ENCODE assay signal across 8 mouse cellular contexts in genomic region chr16:31235457-31236310, GRCm38 (mm10). TPM values are rescaled to one million over a fixed set of nuclear protein-coding genes. Genes with fewer than 3 reads are reported as not detected.
DNase-seq lines count a peak whose midpoint lies in the region; ATAC-seq and TF ChIP-seq lines count a peak whose summit lies in the region.

No protein-coding gene starts in this region.

- no peaks in the 10 kb centered on the region for H3K9me3 ChIP-seq in embryonic facial prominence, embryonic 10.5 days
- H3K9me3 ChIP-seq in limb, embryonic 10.5 days (replicated peaks), result no peaks in the 10 kb centered on the region

- peak overlapping the region; percentile 16; the same call in 1 of the 2 replicates for H3K9ac ChIP-seq in heart, adult 2 months (ENCODE audit: low read depth, low read length)

- no peaks in the 10 kb centered on the region for H3K27me3 ChIP-seq in heart, adult 2 months (ENCODE audit: control insufficient read depth, insufficient read depth, low read length)
- H3K27me3 ChIP-seq in embryonic facial prominence, embryonic 10.5 days (replicated peaks; ENCODE audit: low read depth, poor library complexity, severe bottlenecking), result peaks cover 18% of the 10 kb centered on the region
- H3K27me3 ChIP-seq in limb, embryonic 10.5 days (ENCODE audit: low read depth, poor library complexity, severe bottlenecking), result peaks cover 18% of the 10 kb centered on the region; the same call in 1 of the 2 replicates

- no peak for TF ChIP-seq CTCF in heart, adult 2 months (IDR thresholded peaks at IDR 0.05)

- no peak for TF ChIP-seq EP300 in heart, adult 2 months (IDR thresholded peaks at IDR 0.05; ENCODE audit: insufficient read depth, low read depth, low read length)

- peaks cover 14% of the 10 kb centered on the region for H3K4me1 ChIP-seq in heart, adult 2 months (ENCODE audit: control insufficient read depth, insufficient read depth, low read length)
- H3K4me1 ChIP-seq in embryonic facial prominence, embryonic 10.5 days, result peaks cover 40% of the 10 kb centered on the region
- H3K4me1 ChIP-seq in limb, embryonic 10.5 days, result peaks cover 49% of the 10 kb centered on the region

- intact Hi-C loops in heart, adult 2 months (cut with DNase I), result no loop called here
- intact Hi-C loops in heart, postnatal 10 days (cut with DNase I), result no loop called here

- no peak overlapping the region for H3K27ac ChIP-seq in heart, adult 2 months
- H3K27ac ChIP-seq in embryonic facial prominence, embryonic 10.5 days (replicated peaks), result peak overlapping the region; percentile 57
- H3K27ac ChIP-seq in limb, embryonic 10.5 days, result no peak overlapping the region

- WGBS in heart, adult 2 months, result 21% methylated on average over 18 of the region's 18 CpGs
- 23% methylated on average over 18 of the region's 18 CpGs for WGBS in embryonic facial prominence, embryonic 10.5 days
- 15% methylated on average over 18 of the region's 18 CpGs for WGBS in limb, embryonic 10.5 days

- DNase-seq in heart, adult 2 months, result peak in 1 of 2 experiments; percentile 28
- no peak for DNase-seq in heart, postnatal 10 days
- DNase-seq in embryonic facial prominence, embryonic 10.5 days (ENCODE audit: low spot score), result peak; percentile 60
- DNase-seq in limb, embryonic 10.5 days (ENCODE audit: low spot score), result peak; percentile 69
- DNase-seq in neural tube, embryonic 10.5 days (ENCODE audit: extremely low spot score, low spot score), result peak; percentile 35
- no peak for DNase-seq in adipocyte (ENCODE audit: low spot score)
- DNase-seq in urinary bladder, postnatal 25 days (ENCODE audit: low spot score), result no peak

- peak; percentile 58 for ATAC-seq in CD4-positive, CD25-positive, alpha-beta regulatory T cell, adult 4 months

- no peaks in the 10 kb centered on the region for H3K79me2 ChIP-seq in heart, adult 2 months (replicated peaks; ENCODE audit: control insufficient read depth, insufficient read depth, low read length)

- no peaks in the 10 kb centered on the region for H3K36me3 ChIP-seq in heart, adult 2 months (ENCODE audit: control insufficient read depth, insufficient read depth, low read length)
- no peaks in the 10 kb centered on the region for H3K36me3 ChIP-seq in embryonic facial prominence, embryonic 10.5 days (replicated peaks)
- no peaks in the 10 kb centered on the region for H3K36me3 ChIP-seq in limb, embryonic 10.5 days

- no peak for TF ChIP-seq POLR2A in heart, adult 2 months (IDR thresholded peaks at IDR 0.05; ENCODE audit: insufficient read depth, low read depth, low read length)

- H3K4me3 ChIP-seq in heart, adult 2 months, result no peak overlapping the region
- peak overlapping the region; percentile 28 for H3K4me3 ChIP-seq in embryonic facial prominence, embryonic 10.5 days
- H3K4me3 ChIP-seq in limb, embryonic 10.5 days, result peak overlapping the region; percentile 32

RNA-seq across cellular contexts. Expression of gene Acap2, which starts 34.6 kb away (rescaled TPM):
- 10 to 100 TPM; 17.6 to 17.8 TPM for total RNA-seq in heart, adult 2 months (2021)
- polyA plus RNA-seq in heart, adult 2 months (2012; rRNA removed), result 8.2 and 10.0 TPM in 2 replicates
- total RNA-seq in heart, postnatal 10 days (2021), result 10 to 100 TPM; 31.5 to 34.7 TPM
- 10 to 100 TPM; 11.1 to 13.0 TPM for polyA plus RNA-seq in CD4-positive, CD25-positive, alpha-beta regulatory T cell, adult 4 months (2017; shearing (Covaris generic))
- 18.8 and 19.0 TPM in 2 replicates for polyA plus RNA-seq in embryonic facial prominence, embryonic 10.5 days (2016; fragmentation: Nextera tagmentation; extraction: Ambion mirVana)
- 14.9 and 16.4 TPM in 2 replicates for polyA plus RNA-seq in limb, embryonic 10.5 days (2016; fragmentation: Nextera tagmentation; extraction: Ambion mirVana)

RNA-seq across cellular contexts. Expression of gene Ppp1r2, which starts 39.4 kb away (rescaled TPM):
- total RNA-seq in heart, adult 2 months (2021), result 10 to 100 TPM; 77.3 to 88.3 TPM
- 33.1 and 40.6 TPM in 2 replicates for polyA plus RNA-seq in heart, adult 2 months (2012; rRNA removed)
- total RNA-seq in heart, postnatal 10 days (2021), result 100 to 1,000 TPM; 113 to 125 TPM
- 10 to 100 TPM; 10.9 to 16.2 TPM for polyA plus RNA-seq in CD4-positive, CD25-positive, alpha-beta regulatory T cell, adult 4 months (2017; shearing (Covaris generic))
- 87.2 and 91.8 TPM in 2 replicates for polyA plus RNA-seq in embryonic facial prominence, embryonic 10.5 days (2016; fragmentation: Nextera tagmentation; extraction: Ambion mirVana)
- polyA plus RNA-seq in limb, embryonic 10.5 days (2016; fragmentation: Nextera tagmentation; extraction: Ambion mirVana), result 84.6 and 89.8 TPM in 2 replicates

Comparison
In these comparisons a context has a peak if more than half of its experiments do, and no peak if none do; other contexts are left out.
1. DNase-seq: peak in embryonic facial prominence, embryonic 10.5 days (single experiment), limb, embryonic 10.5 days (single experiment) and neural tube, embryonic 10.5 days (single experiment); none in heart, postnatal 10 days (0 of 2), adipocyte (single experiment) and urinary bladder, postnatal 25 days (single experiment).